Mouse (Mus musculus): ENCODE measurements around the gene Anapc7. TPM values are rescaled to one million over a fixed set of nuclear protein-coding genes. Genes with fewer than 3 reads are reported as not detected.
"Not testable (repeated sequence)": the region's sequence is repeated elsewhere in the genome, so short reads cannot be mapped to it uniquely, and the experiment has no call there.

Anapc7 gene
- polyA plus RNA-seq, 1 experiment: 35.5 TPM

DNA sequence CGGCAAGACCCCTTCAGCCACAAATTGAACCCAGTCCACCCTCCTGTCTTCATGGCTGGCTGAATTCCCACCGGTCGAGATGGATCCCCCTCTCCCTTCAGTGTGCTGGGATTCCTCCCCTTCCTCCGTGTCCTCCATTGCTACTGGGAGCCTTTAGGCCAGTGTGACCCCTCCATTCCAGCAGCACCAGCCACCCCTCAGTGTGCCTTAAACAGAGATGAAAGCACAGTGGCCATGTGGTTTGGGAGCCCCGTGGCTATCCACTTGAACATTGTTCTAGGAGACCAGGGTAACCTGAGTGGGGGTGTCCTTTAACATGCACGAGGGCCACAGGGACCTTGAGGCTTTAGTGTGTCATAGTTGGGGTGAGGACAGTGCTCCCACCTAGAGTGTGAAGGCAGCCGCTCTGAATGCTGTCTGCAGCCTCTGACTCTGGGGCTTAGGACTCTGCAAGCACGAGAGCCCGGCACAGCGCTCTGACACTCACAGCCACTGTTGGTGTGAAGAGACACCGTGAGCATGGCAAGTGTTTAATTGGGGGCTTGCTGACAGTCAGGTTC is 23.6 kb downstream of the Anapc7 start:
- Histone ChIP-seq H3K4me3 (ENCODE audit: insufficient read depth, low read length) (no peak overlapping the region), H3K27ac (ENCODE audit: insufficient read depth, low read length) (no peak overlapping the region), H3K4me1 (ENCODE audit: control insufficient read depth, insufficient read depth, low read length) (no peaks in the 10 kb centered on the region)
- TF ChIP-seq POLR2A (IDR thresholded peaks at IDR 0.05; ENCODE audit: low read depth, low read length) (no peak), CTCF (IDR thresholded peaks at IDR 0.05; ENCODE audit: borderline replicate concordance, insufficient read depth, low read length) (no peak)

DNA sequence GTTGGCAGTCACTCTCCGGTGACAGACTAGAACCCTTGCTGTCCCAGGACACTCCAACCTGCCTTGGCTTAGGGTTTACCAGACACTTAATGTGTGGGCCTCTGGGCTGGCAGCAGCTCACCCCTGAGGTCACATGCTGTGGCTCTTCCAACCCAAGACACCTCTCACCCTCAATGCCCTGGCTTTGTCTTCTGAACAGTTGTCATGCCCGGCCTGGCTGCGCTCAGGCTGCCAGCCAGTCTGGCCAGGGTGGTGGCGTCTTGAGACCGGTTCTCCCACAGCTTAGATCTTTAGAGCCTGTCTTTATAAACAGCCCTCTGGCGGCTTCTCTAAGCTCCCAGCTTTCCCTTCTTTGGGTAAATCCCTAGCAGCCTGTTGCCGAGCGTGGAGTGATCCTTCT is 26.4 kb downstream of the Anapc7 start:
- Histone ChIP-seq H3K4me1 (ENCODE audit: control insufficient read depth, insufficient read depth, low read length) (no peaks in the 10 kb centered on the region), H3K27ac (ENCODE audit: insufficient read depth, low read length) (no peak overlapping the region), H3K4me3 (ENCODE audit: insufficient read depth, low read length) (no peak overlapping the region)
- TF ChIP-seq POLR2A (IDR thresholded peaks at IDR 0.05; ENCODE audit: low read depth, low read length) (no peak), CTCF (IDR thresholded peaks at IDR 0.05; ENCODE audit: borderline replicate concordance, insufficient read depth, low read length) (no peak)

DNA sequence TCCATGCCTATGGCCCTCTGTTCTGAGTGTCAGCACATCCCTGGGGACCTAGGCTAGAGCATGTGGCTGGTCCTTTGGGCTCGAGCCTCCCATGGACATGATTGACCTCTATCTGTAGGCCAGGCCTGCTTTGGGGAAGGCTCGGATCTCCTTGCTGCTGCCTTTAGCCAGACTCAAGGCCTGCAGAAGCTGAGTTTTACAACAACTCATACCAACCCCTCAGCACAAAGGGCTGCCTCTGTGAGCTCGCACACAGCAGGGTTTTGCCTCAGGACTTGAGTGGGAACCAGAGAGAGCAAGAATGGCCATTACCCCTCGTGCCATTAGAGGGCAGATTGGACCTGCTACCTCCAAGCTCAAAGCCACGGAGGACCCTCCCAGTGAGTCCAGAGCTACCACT is 27.4 kb downstream of the Anapc7 start:
- TF ChIP-seq POLR2A (IDR thresholded peaks at IDR 0.05; ENCODE audit: low read depth, low read length) (no peak), CTCF (IDR thresholded peaks at IDR 0.05; ENCODE audit: borderline replicate concordance, insufficient read depth, low read length) (no peak)
- H3K4me1 ChIP-seq (ENCODE audit: control insufficient read depth, insufficient read depth, low read length): no peaks in the 10 kb centered on the region
- no peak overlapping the region for H3K4me3 ChIP-seq (ENCODE audit: insufficient read depth, low read length)
- H3K27ac ChIP-seq (ENCODE audit: insufficient read depth, low read length): no peak overlapping the region

DNA sequence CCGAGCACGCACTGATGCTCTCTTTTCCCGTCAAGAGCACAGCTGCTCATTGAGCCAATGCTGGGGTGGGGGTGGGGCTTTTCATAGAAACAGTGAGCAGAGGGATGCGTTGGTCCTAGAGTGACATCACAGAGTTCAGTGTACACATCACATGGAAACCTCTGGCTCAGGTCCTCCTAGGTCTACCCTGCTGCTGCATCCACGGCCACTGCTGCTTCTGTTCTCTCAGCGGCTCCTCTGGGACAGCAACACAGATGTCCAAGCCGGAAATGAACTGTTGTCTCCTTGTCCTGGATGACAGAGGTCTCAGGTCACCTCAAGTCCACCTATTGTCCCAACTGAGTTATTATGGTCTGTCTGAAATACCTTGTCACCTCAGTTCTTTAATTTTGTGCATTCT is 28.5 kb downstream of the Anapc7 start:
- Histone ChIP-seq H3K4me3 (ENCODE audit: insufficient read depth, low read length) (no peak overlapping the region), H3K4me1 (ENCODE audit: control insufficient read depth, insufficient read depth, low read length) (no peaks in the 10 kb centered on the region)
- no peak for TF ChIP-seq CTCF (IDR thresholded peaks at IDR 0.05; ENCODE audit: borderline replicate concordance, insufficient read depth, low read length)

DNA sequence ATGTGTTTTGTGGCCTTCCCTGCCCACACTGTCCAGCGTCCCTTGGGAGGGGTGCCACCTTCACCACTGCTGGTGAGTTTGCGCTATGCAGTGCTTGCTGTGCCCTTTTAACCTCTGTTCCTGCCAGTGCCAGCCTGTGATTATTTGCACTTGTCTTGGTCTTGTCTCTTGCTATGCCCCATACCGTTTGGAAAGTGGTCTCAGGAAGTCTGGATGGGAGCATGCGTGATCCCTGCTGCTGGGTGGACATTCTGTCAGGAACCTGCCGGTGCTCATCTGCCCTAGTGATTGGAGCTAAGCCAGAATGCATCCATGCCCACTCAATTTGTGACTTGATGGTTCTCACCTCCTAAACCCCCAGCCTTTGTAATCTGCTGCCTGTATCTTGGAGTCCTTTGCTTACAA is 29.4 kb downstream of the Anapc7 start:
- TF ChIP-seq CTCF (IDR thresholded peaks at IDR 0.05; ENCODE audit: borderline replicate concordance, insufficient read depth, low read length) (no peak), POLR2A (IDR thresholded peaks at IDR 0.05; ENCODE audit: low read depth, low read length) (no peak)
- Histone ChIP-seq H3K4me1 (ENCODE audit: control insufficient read depth, insufficient read depth, low read length) (no peaks in the 10 kb centered on the region), H3K27ac (ENCODE audit: insufficient read depth, low read length) (no peak overlapping the region)

More for the DNA sequence above, 28.5 kb downstream of the Anapc7 start:
- H3K27ac ChIP-seq (ENCODE audit: insufficient read depth, low read length): no peak overlapping the region

DNA sequence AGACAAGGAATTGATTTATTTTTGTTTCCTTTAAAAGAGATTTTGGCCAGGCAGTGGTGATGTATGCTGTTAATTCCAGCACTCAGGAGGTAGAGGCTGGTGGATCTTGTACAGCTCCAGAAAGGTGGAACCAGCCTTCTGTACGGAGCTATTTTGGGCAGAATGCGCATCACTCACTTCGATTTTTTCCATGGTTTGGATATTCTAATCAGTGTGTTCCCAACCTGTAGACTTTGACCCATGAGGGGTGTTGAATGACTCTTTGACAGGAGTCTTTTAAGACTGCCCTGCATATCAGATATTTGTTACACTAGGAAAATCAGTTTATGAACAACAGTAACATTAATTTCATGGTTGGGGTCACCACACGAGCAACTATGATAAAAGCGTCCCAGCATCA is 29.8 kb downstream of the Anapc7 start:
- Histone ChIP-seq H3K27ac (ENCODE audit: insufficient read depth, low read length) (no peak overlapping the region), H3K4me3 (ENCODE audit: insufficient read depth, low read length) (no peak overlapping the region)
- no peak for TF ChIP-seq POLR2A (IDR thresholded peaks at IDR 0.05; ENCODE audit: low read depth, low read length)
- TF ChIP-seq CTCF (IDR thresholded peaks at IDR 0.05; ENCODE audit: borderline replicate concordance, insufficient read depth, low read length): no peak

More for the DNA sequence above, 29.4 kb downstream of the Anapc7 start:
- H3K4me3 ChIP-seq (ENCODE audit: insufficient read depth, low read length): no peak overlapping the region

DNA sequence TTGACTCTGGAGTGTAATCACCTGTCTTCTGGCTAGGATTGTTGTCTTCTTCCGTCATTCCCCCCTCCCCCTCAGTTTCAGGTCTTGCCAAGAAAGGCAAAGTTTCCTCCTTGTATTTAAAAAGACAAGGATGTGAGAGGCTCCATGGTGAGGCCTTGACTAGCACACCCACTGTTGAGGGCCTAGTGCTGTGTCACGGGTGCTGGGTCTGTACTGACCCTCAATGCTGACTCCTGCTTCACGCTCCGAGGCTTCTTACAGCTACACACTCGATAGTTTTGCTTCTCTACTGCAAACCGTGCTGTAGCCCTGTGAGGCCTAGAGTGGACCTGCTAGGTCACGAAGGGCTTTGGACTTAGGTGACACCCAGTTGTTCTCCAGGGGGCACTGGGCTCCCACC is 30.7 kb downstream of the Anapc7 start:
- H3K27ac ChIP-seq (ENCODE audit: insufficient read depth, low read length): no peak overlapping the region
- TF ChIP-seq POLR2A (IDR thresholded peaks at IDR 0.05; ENCODE audit: low read depth, low read length): no peak
- no peak for TF ChIP-seq CTCF (IDR thresholded peaks at IDR 0.05; ENCODE audit: borderline replicate concordance, insufficient read depth, low read length)

More for the DNA sequence above, 29.8 kb downstream of the Anapc7 start:
- no peaks in the 10 kb centered on the region for H3K4me1 ChIP-seq (ENCODE audit: control insufficient read depth, insufficient read depth, low read length)

DNA sequence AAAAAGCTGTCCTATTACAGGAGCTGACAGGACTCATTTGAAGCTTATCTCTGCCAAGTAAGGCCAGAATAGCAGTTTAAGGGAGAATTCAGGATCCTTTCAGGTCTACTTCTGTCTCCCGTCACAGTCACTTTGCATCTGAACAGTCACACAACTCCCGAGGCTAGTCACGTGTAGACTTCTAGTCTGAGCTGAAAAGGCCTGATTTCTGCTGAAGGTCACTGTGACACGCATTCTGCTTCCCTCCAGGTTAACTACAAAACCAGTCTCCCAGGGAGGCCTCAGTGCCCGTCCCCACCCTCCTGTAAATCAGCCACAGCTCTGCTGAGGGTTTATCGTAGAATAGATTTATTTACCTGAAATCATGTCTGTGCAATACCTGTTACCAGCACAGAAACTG is 31.7 kb downstream of the Anapc7 start:
- TF ChIP-seq POLR2A (IDR thresholded peaks at IDR 0.05; ENCODE audit: low read depth, low read length): no peak
- TF ChIP-seq CTCF (IDR thresholded peaks at IDR 0.05; ENCODE audit: borderline replicate concordance, insufficient read depth, low read length): no peak
- no peak overlapping the region for H3K4me3 ChIP-seq (ENCODE audit: insufficient read depth, low read length)

More for the DNA sequence above, 30.7 kb downstream of the Anapc7 start:
- Histone ChIP-seq H3K4me3 (ENCODE audit: insufficient read depth, low read length) (no peak overlapping the region), H3K4me1 (ENCODE audit: control insufficient read depth, insufficient read depth, low read length) (no peaks in the 10 kb centered on the region)

DNA sequence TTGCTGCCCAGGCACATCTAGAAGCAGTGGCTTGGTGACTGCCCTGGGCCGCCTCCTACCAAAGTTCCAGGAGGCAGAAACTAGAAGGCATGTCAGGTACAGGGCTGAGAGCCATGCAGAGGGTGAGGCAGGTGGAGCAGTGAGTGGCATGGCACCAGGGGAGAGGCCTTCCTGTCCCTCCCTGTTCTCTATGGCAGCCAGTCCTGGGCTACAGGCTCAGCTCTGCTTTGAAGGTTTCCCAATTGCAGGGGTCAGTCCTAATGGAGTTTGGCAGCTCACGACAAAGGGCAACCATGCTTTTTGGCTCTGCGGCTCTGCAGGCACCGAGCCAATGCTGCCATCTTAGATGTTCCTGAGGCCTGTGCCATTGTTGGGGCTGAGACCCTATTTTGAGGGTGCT is 32.9 kb downstream of the Anapc7 start:
- no peak for TF ChIP-seq POLR2A (IDR thresholded peaks at IDR 0.05; ENCODE audit: low read depth, low read length)
- TF ChIP-seq CTCF (IDR thresholded peaks at IDR 0.05; ENCODE audit: borderline replicate concordance, insufficient read depth, low read length): no peak
- no peak overlapping the region for H3K4me3 ChIP-seq (ENCODE audit: insufficient read depth, low read length)
- no peak overlapping the region for H3K27ac ChIP-seq (ENCODE audit: insufficient read depth, low read length)
- H3K4me1 ChIP-seq (ENCODE audit: control insufficient read depth, insufficient read depth, low read length): no peaks in the 10 kb centered on the region

More for the DNA sequence above, 31.7 kb downstream of the Anapc7 start:
- Histone ChIP-seq H3K4me1 (ENCODE audit: control insufficient read depth, insufficient read depth, low read length) (no peaks in the 10 kb centered on the region), H3K27ac (ENCODE audit: insufficient read depth, low read length) (no peak overlapping the region)

DNA sequence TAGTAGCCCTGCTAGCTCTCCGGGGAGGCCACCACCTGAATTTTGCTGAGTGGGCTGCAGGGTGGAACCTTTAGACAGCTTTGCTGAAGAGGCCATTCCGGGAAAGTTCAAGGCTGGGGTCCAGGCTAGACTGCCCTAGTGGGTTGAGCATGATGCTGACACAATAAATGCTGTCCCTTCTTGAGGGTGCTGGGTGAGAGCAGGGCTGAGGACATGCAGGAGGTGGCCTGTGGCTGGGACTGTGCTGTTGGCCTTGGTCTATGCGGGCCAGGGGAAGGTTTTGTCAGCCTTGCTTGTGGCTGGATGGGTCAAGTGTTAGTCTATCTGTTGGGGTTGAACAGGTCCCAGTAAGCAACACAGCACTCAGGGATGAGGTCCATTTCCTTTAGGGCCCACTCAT is 33.4 kb downstream of the Anapc7 start:
- TF ChIP-seq CTCF (IDR thresholded peaks at IDR 0.05; ENCODE audit: borderline replicate concordance, insufficient read depth, low read length) (no peak), POLR2A (IDR thresholded peaks at IDR 0.05; ENCODE audit: low read depth, low read length) (no peak)
- no peak overlapping the region for H3K27ac ChIP-seq (ENCODE audit: insufficient read depth, low read length)
- H3K4me1 ChIP-seq (ENCODE audit: control insufficient read depth, insufficient read depth, low read length): no peaks in the 10 kb centered on the region
- H3K4me3 ChIP-seq (ENCODE audit: insufficient read depth, low read length): no peak overlapping the region

DNA sequence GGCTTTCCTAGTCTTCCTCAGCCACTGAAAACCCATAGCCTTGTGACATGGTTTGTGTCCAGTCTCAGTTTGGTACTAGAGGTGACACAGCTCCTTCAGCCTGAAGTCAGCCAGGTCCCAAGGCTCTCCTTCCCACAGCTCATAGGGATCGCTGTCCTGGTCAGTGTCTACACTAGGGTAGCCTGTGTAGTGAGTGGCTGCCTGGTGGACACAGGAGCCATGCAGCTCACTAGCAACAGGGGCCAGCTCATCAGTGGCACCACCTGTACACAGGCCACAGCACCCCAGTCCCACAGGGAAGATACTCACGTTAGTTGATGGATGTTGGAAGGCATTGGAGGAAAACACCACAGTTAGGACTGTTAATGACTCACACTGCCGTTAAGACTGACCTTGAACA is 34.1 kb downstream of the Anapc7 start:
- no peaks in the 10 kb centered on the region for H3K4me1 ChIP-seq (ENCODE audit: control insufficient read depth, insufficient read depth, low read length)
- no peak for TF ChIP-seq CTCF (IDR thresholded peaks at IDR 0.05; ENCODE audit: borderline replicate concordance, insufficient read depth, low read length)
- no peak for TF ChIP-seq POLR2A (IDR thresholded peaks at IDR 0.05; ENCODE audit: low read depth, low read length)
- no peak overlapping the region for H3K27ac ChIP-seq (ENCODE audit: insufficient read depth, low read length)
- H3K4me3 ChIP-seq (ENCODE audit: insufficient read depth, low read length): no peak overlapping the region

DNA sequence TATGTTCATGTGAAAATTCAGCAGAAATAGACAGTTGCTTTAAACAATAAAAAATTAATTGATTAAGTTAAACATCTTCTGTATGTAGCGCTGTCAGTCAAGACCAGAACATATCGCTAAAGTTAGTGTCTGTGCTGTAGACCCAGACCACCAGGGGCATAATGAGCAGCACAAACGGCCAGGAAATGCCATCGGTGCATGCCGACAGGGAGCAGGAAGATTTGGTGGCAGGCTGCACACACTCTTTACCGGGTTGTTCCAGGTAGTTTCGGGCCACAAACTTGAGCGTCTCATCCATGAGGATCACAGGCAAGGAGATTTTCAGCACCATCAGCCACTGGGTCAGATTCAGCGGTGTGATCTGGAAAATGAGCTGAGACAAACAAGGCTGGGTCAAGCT is 35.6 kb downstream of the Anapc7 start:
- not testable (repeated sequence) for H3K4me3 ChIP-seq (ENCODE audit: insufficient read depth, low read length); H3K27ac ChIP-seq (ENCODE audit: insufficient read depth, low read length); H3K4me1 ChIP-seq (ENCODE audit: control insufficient read depth, insufficient read depth, low read length)
